10 mouse cellular contexts compared by ENCODE assay signal in genomic region chr1:84993688-84994319, GRCm38 (mm10). TPM values are rescaled to one million over a fixed set of nuclear protein-coding genes. Genes with fewer than 3 reads are reported as not detected.
DNase-seq lines count a peak whose midpoint lies in the region; ATAC-seq and TF ChIP-seq lines count a peak whose summit lies in the region.
"Not testable (repeated sequence)": the region's sequence is repeated elsewhere in the genome, so short reads cannot be mapped to it uniquely, and the experiment has no call there.
"Had no signal": no experiment of that assay in that cellular context is flagged by ENCODE, and none has a peak within 500 bp of the region (broad histone marks: within the 10 kb centered on the region; RNA-seq: fewer than 3 reads in every experiment).

No protein-coding gene starts in this region.

- TF ChIP-seq POLR2A in limb, embryonic 14.5 days (IDR thresholded peaks at IDR 0.05; ENCODE audit: borderline replicate concordance, extremely low read depth, insufficient read depth, insufficient read length): not testable (repeated sequence)

- not testable (repeated sequence) for H3K36me3 ChIP-seq in embryonic facial prominence, embryonic 12.5 days; heart, postnatal 0 days (replicated peaks; ENCODE audit: control insufficient read depth, insufficient read depth, low read length); intestine, embryonic 14.5 days (ENCODE audit: control insufficient read depth, insufficient read depth, low read length); limb, embryonic 14.5 days (ENCODE audit: control insufficient read depth, insufficient read depth, low read length); midbrain, postnatal 0 days (ENCODE audit: insufficient read depth, low read length); stomach, embryonic 15.5 days

- H3K4me1 ChIP-seq in embryonic facial prominence, embryonic 12.5 days; heart, postnatal 0 days (ENCODE audit: control insufficient read depth, insufficient read depth); intestine, embryonic 14.5 days (replicated peaks; ENCODE audit: control insufficient read depth, insufficient read depth, low read length); limb, embryonic 14.5 days (ENCODE audit: control insufficient read depth, insufficient read depth, low read length); midbrain, postnatal 0 days (ENCODE audit: insufficient read depth, low read length); stomach, embryonic 15.5 days: not testable (repeated sequence)

- DNase-seq in heart, postnatal 0 days (ENCODE audit: low spot score); intestine, embryonic 14.5 days (ENCODE audit: low spot score); limb, embryonic 14.5 days (ENCODE audit: low spot score); midbrain, postnatal 0 days (ENCODE audit: low spot score): not testable (repeated sequence)

- not testable (repeated sequence) for H3K27ac ChIP-seq in embryonic facial prominence, embryonic 12.5 days; heart, postnatal 0 days (ENCODE audit: low read depth); intestine, embryonic 14.5 days (ENCODE audit: low read depth); limb, embryonic 14.5 days (replicated peaks; ENCODE audit: low read depth, low read length); midbrain, postnatal 0 days (ENCODE audit: low read depth, low read length); stomach, embryonic 15.5 days

- not testable (repeated sequence) for H3K9ac ChIP-seq in embryonic facial prominence, embryonic 12.5 days; heart, postnatal 0 days (replicated peaks; ENCODE audit: low read depth, low read length); intestine, embryonic 14.5 days (ENCODE audit: low read length); limb, embryonic 14.5 days (ENCODE audit: low read depth, low read length, severe bottlenecking); midbrain, postnatal 0 days (replicated peaks; ENCODE audit: low read length, poor library complexity, severe bottlenecking); stomach, embryonic 15.5 days

- TF ChIP-seq EP300 in heart, postnatal 0 days (IDR thresholded peaks at IDR 0.05; ENCODE audit: low read depth): not testable (repeated sequence)

- 62% methylated on average over 2 of the region's 5 CpGs for WGBS in embryonic facial prominence, embryonic 12.5 days
- WGBS in heart, postnatal 0 days: 33% methylated on average over 1 of the region's 5 CpGs
- WGBS in intestine, embryonic 14.5 days: 50% methylated on average over 1 of the region's 5 CpGs
- 60% methylated on average over 1 of the region's 5 CpGs for WGBS in limb, embryonic 14.5 days
- WGBS in midbrain, postnatal 0 days: no CpG with 5 or more reads among the region's 5 CpGs
- 38% methylated on average over 2 of the region's 5 CpGs for WGBS in stomach, embryonic 15.5 days

- not testable (repeated sequence) for H3K9me3 ChIP-seq in embryonic facial prominence, embryonic 12.5 days; heart, postnatal 0 days (replicated peaks; ENCODE audit: control insufficient read depth, low read length); intestine, embryonic 14.5 days (ENCODE audit: control insufficient read depth, low read length); limb, embryonic 14.5 days (ENCODE audit: control insufficient read depth, low read length); midbrain, postnatal 0 days (ENCODE audit: low read length); stomach, embryonic 15.5 days

- TF ChIP-seq CTCF in heart, postnatal 0 days (IDR thresholded peaks at IDR 0.05; ENCODE audit: low read depth); midbrain, postnatal 0 days (IDR thresholded peaks at IDR 0.05): not testable (repeated sequence)

- peak; percentile 69; the same call in 1 of the 2 replicates for ATAC-seq in embryonic facial prominence, embryonic 12.5 days (ENCODE audit: insufficient number of reproducible peaks, insufficient read depth, low FRiP score, low TSS enrichment)
- peak; percentile 27; the same call in 1 of the 2 replicates for ATAC-seq in frontal cortex, adult (ENCODE audit: low TSS enrichment)
- peak; percentile 62 for ATAC-seq in heart, postnatal 0 days (ENCODE audit: insufficient read depth, low read depth)
- ATAC-seq in intestine, embryonic 14.5 days (replicated peaks; ENCODE audit: low FRiP score, low TSS enrichment, low read depth): peak; percentile 40; the same call in 1 of the 2 replicates
- peak; percentile 41; the same call in 1 of the 2 replicates for ATAC-seq in limb, embryonic 14.5 days (ENCODE audit: low FRiP score, low read depth)
- ATAC-seq in megakaryocyte, adult 5-6 weeks (ENCODE audit: poor library complexity, severe bottlenecking): 0 out of 2 replicates have a peak, but pooled peaks have one; percentile 12
- peak; percentile 84 for ATAC-seq in midbrain, postnatal 0 days (ENCODE audit: low FRiP score)
- peak; percentile 58; the same call in 1 of the 2 replicates for ATAC-seq in stomach, embryonic 15.5 days (ENCODE audit: insufficient read depth, low FRiP score, low read depth)

- not testable (repeated sequence) for H3K4me2 ChIP-seq in embryonic facial prominence, embryonic 12.5 days (replicated peaks); heart, postnatal 0 days (ENCODE audit: low read depth, low read length); intestine, embryonic 14.5 days (ENCODE audit: low read length); limb, embryonic 14.5 days (replicated peaks; ENCODE audit: low read depth, low read length, severe bottlenecking); midbrain, postnatal 0 days (ENCODE audit: low read depth, low read length, poor library complexity, severe bottlenecking); stomach, embryonic 15.5 days

- H3K27me3 ChIP-seq in embryonic facial prominence, embryonic 12.5 days; heart, postnatal 0 days (ENCODE audit: control insufficient read depth, insufficient read depth, low read length); intestine, embryonic 14.5 days (replicated peaks; ENCODE audit: control insufficient read depth, insufficient read depth, low read length); limb, embryonic 14.5 days (ENCODE audit: control insufficient read depth, insufficient read depth, low read length); midbrain, postnatal 0 days (ENCODE audit: insufficient read depth, low read length); stomach, embryonic 15.5 days (replicated peaks): not testable (repeated sequence)

- not testable (repeated sequence) for H3K4me3 ChIP-seq in embryonic facial prominence, embryonic 12.5 days; heart, postnatal 0 days (ENCODE audit: low read depth, low read length); intestine, embryonic 14.5 days (ENCODE audit: low read depth, low read length); limb, embryonic 14.5 days (replicated peaks; ENCODE audit: low read length); midbrain, postnatal 0 days (ENCODE audit: low read depth, low read length); stomach, embryonic 15.5 days (replicated peaks)

RNA-seq across cellular contexts. Expression of gene Slc16a14, which starts 58.9 kb away (rescaled TPM):
- polyA plus RNA-seq in embryonic facial prominence, embryonic 12.5 days (2016; fragmentation: Nextera tagmentation; extraction: Ambion mirVana): 0.75 and 1.9 TPM in 2 replicates
- not detected in 2 replicates for total RNA-seq in heart, postnatal 0 days (2014; rRNA removed; ENCODE audit: low replicate concordance)
- 0.03 TPM in 1 of 2 replicates, not detected in the other for polyA plus RNA-seq in heart, postnatal 0 days (2015; fragmentation: Nextera tagmentation; extraction: Ambion mirVana)
- polyA plus RNA-seq in intestine, embryonic 14.5 days (2014; fragmentation: Nextera tagmentation; extraction: Ambion mirVana): 0.26 and 0.31 TPM in 2 replicates
- polyA plus RNA-seq in limb, embryonic 14.5 days (2012; rRNA removed): 0.18 and 0.20 TPM in 2 replicates
- polyA plus RNA-seq in limb, embryonic 14.5 days (2014; fragmentation: Nextera tagmentation; extraction: Ambion mirVana): 0.15 and 0.18 TPM in 2 replicates
- 0.32 and 1.1 TPM in 2 replicates for total RNA-seq in megakaryocyte, adult 5-6 weeks (2015)
- 0.18 and 0.57 TPM in 2 replicates for total RNA-seq in megakaryocyte, adult 5-6 weeks (2017)
- total RNA-seq in midbrain, postnatal 0 days (2014; rRNA removed): 19.7 and 21.9 TPM in 2 replicates
- polyA plus RNA-seq in midbrain, postnatal 0 days (2015; fragmentation: Nextera tagmentation; extraction: Ambion mirVana): 16.3 and 17.5 TPM in 2 replicates
- 0.26 and 0.35 TPM in 2 replicates for polyA plus RNA-seq in stomach, embryonic 15.5 days (2015; fragmentation: Nextera tagmentation; extraction: Ambion mirVana)
- total RNA-seq: liver, adult 2 months had no signal
- polyA plus RNA-seq: inflammation-experienced regulatory T-cells, adult 6 months; liver, adult 2 months had no signal

Comparison
In these comparisons a context has a peak if more than half of its experiments do, and no peak if none do; other contexts are left out.
1. ATAC-seq: peak in every context shown above with its lines; median percentile 84 in midbrain, postnatal 0 days; 69 in embryonic facial prominence, embryonic 12.5 days; 62 in heart, postnatal 0 days; 58 in stomach, embryonic 15.5 days; 41 in limb, embryonic 14.5 days; 40 in intestine, embryonic 14.5 days; 27 in frontal cortex, adult; 12 in megakaryocyte, adult 5-6 weeks.